Mouse (Mus musculus) kidney, adult 2 months (tissue): ENCODE measurements around the gene Ttc7b. TPM values are rescaled to one million over a fixed set of nuclear protein-coding genes. Genes with fewer than 3 reads are reported as not detected.
A peak's percentile ranks its signal among the peaks of the same experiment; 100 is the strongest.

Experiments used
- DNase-seq: peaks from one replicate; pipeline ENCODE4 v3.0.0; 2021
- H3K27ac ChIP-seq: fragments of 200-500 bp; 2 replicates; pipeline ENCODE4 v1.5.1; 2012; ENCODE audit warnings: low read depth, low read length, control low read depth, inconsistent platforms; ENCODE audit not compliant: insufficient read depth
- H3K27me3 ChIP-seq: fragments of 200-500 bp; replicated peaks from 2 replicates; pipeline ENCODE4 v1.6.1; 2012; ENCODE audit warnings: mild to moderate bottlenecking, moderate library complexity, low read length, inconsistent platforms; ENCODE audit not compliant: control insufficient read depth, insufficient read depth
- H3K36me3 ChIP-seq: fragments of 200-500 bp; 2 replicates; pipeline ENCODE4 v1.6.1; 2012; ENCODE audit warnings: mild to moderate bottlenecking, moderate library complexity, low read length, inconsistent platforms; ENCODE audit not compliant: control insufficient read depth, insufficient read depth
- H3K4me1 ChIP-seq: fragments of 200-500 bp; 2 replicates; pipeline ENCODE4 v1.6.1; 2011; ENCODE audit warnings: low read length; ENCODE audit not compliant: control insufficient read depth, insufficient read depth
- H3K4me3 ChIP-seq: fragments of 200-500 bp; 2 replicates; pipeline ENCODE4 v1.5.1; 2011; ENCODE audit warnings: mild to moderate bottlenecking, low read depth, low read length, control low read depth; ENCODE audit not compliant: insufficient read depth
- CTCF ChIP-seq: fragments of 200-500 bp; conservative IDR thresholded peaks from 2 replicates; pipeline ENCODE4 v1.5.1; 2011; ENCODE audit warnings: low read depth, mild to moderate bottlenecking, control low read depth, low read length, moderate library complexity, mixed read lengths; ENCODE audit not compliant: insufficient read depth, insufficient read length
- POLR2A ChIP-seq: fragments of 200-500 bp; IDR thresholded peaks from one replicate; pipeline ENCODE4 v1.6.1; 2011; ENCODE audit warnings: low read depth, low read length, control low read depth
- WGBS: fragments of 180-500 bp; shearing (Covaris S2); methylation state at CpG from one replicate; pipeline ENCODE4 v1.1.7; 2018; 5-methylcytosine and 5-hydroxymethylcytosine counted together
- polyA plus RNA-seq: library from polyadenylated mRNA; depleted of rRNA; stranded (reverse); fragments of >200 nt; gene quantifications from 2 replicates; pipeline ENCODE4 v1.2.3, GENCODE M21; 2012

The Ttc7b gene
- polyA plus RNA-seq, 1 experiment, result 42.1 TPM

DNA sequence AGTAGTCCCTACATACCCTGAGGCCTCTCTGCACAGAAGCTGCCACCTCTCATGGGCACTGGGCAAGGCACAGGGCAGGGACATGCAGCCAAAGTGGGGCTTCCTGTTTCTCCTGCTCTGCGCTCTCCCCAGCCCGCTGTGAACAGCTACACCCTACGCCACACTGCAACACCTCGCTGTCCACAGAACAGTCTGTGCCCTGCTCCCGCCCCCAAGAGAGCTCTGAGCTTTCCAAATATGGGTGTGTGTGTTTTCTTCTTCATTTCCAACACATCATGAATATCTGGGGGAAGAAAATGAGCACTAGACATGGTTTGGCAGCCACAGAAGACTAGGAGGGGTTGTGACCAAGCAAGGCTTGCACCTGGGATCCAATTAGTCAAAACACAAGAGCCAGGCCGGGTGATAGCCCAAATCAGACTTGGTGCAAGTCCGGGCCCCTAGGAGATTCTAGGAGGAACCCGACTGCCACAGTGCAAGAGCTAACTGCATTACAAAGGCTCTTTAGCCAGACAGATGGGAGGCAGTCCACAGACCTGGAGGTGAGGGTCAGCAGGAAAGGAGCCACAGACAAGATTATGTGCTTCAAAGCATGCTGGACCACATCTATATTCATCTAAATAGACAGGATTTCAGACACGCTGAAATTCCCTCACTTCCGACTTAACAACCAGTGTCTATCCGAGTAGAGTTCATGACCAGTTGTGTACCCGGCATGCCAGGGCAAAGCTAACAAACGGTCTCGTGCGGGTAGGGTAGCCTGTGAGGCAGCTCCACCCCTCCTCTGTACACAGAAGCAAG lies 39.8 kb downstream of the Ttc7b start:
- no peak overlapping the region for H3K4me3 ChIP-seq
- WGBS, result 78% methylated on average over 15 of the region's 15 CpGs
- DNase-seq, result no peak
- no peaks in the 10 kb centered on the region for H3K27me3 ChIP-seq
- H3K4me1 ChIP-seq, result no peaks in the 10 kb centered on the region; the same call in 1 of the 2 replicates
- H3K27ac ChIP-seq, result no peak overlapping the region
- no peaks in the 10 kb centered on the region for H3K36me3 ChIP-seq
- TF ChIP-seq POLR2A, result no peak

DNA sequence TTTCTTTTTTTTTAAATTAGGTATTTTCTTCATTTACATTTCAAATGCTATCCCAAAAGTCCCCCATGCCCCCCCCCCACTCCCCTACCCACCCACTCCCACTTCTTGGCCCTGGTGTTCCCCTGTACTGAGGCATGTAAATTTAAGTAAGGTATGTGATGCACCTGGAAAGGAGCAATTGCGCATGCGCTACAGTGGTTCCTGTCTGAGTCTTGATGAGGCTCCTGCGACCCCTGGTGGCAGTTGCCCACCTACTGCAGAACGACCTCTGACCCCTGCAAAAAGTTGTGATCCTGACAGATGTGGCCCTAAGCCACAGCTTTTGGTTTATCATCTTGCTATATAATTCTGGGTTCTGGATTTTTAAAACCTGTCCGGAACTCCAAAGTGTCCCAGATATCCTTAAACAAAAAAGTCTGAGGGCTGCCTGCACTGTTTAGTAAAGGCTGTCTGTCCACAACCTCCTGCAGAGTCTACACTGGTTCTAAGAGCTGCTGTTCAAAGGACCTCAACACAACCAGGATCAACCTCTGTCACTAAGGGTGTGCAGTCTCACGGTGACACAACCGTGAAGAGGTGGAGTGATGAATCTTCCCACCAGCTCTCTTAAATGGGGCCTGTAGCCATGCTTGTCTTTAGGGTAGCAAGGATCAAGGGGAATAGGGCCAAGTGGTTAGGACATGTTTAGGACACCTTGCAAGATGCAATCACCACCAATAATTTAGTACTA lies 40.6 kb downstream of the Ttc7b start:
- no peaks in the 10 kb centered on the region for H3K27me3 ChIP-seq
- H3K27ac ChIP-seq, result no peak overlapping the region
- H3K36me3 ChIP-seq, result no peaks in the 10 kb centered on the region
- peak; percentile 65 for DNase-seq
- WGBS, result 39% methylated on average over 7 of the region's 7 CpGs
- no peaks in the 10 kb centered on the region; the same call in 1 of the 2 replicates for H3K4me1 ChIP-seq
- no peak overlapping the region for H3K4me3 ChIP-seq
- TF ChIP-seq CTCF, result peak; percentile 84
- TF ChIP-seq POLR2A, result no peak

DNA sequence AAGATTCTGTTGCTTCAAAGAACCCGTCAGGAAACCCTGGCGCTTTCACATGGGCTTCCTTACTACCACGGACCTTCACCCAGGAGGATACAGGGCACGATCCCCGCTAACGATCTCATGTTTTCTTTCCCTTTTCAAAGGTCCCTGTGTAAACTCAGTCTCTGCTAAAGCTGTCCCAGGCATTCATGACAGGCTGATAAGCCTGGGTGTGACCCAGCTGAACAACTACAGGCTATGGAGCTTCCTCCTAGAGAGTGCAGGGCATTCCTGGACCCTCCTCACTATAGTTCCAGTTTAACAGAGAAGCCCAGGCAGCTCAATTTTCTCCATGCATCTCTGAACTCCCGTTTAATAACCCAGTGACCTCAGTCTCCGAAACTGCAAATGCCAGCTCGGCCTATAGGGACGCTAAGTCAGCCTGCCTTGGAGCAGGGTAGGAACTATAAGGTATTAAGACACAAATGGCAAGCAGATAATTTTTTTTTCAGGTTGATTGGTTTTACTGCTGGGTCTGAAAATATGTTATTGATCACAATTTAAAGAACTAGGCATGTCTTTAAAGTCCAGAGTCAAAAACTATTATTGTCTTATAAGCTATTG lies 41.3 kb downstream of the Ttc7b start:
- Histone ChIP-seq H3K4me3 (no peak overlapping the region), H3K36me3 (no peaks in the 10 kb centered on the region), H3K27me3 (no peaks in the 10 kb centered on the region), H3K4me1 (no peaks in the 10 kb centered on the region; the same call in 1 of the 2 replicates), H3K27ac (no peak overlapping the region)
- no peak for DNase-seq
- TF ChIP-seq CTCF, result no peak
- no peak for TF ChIP-seq POLR2A
- 71% methylated on average over 10 of the region's 10 CpGs for WGBS

GRCm38 (mm10) chr12:100478615-100479014 lies 42.0 kb downstream of the Ttc7b start:
- no peak for TF ChIP-seq CTCF
- TF ChIP-seq POLR2A, result no peak
- Histone ChIP-seq H3K27me3 (no peaks in the 10 kb centered on the region), H3K36me3 (no peaks in the 10 kb centered on the region), H3K4me3 (no peak overlapping the region), H3K4me1 (no peaks in the 10 kb centered on the region; the same call in 1 of the 2 replicates), H3K27ac (no peak overlapping the region)
- 84% methylated on average over 6 of the region's 6 CpGs for WGBS
- no peak for DNase-seq

- Histone ChIP-seq H3K27me3 (no peaks in the 10 kb centered on the region), H3K4me1 (peaks cover 3% of the 10 kb centered on the region; the same call in 1 of the 2 replicates), H3K4me3 (no peak overlapping the region), H3K27ac (no peak overlapping the region), H3K36me3 (no peaks in the 10 kb centered on the region; the same call in 1 of the 2 replicates)
- no peak for DNase-seq
- 73% methylated on average over 6 of the region's 6 CpGs for WGBS
- TF ChIP-seq CTCF (no peak), POLR2A (no peak)
Measured at GRCm38 (mm10) chr12:100478151-100478550, 42.5 kb downstream of the Ttc7b start.

DNA sequence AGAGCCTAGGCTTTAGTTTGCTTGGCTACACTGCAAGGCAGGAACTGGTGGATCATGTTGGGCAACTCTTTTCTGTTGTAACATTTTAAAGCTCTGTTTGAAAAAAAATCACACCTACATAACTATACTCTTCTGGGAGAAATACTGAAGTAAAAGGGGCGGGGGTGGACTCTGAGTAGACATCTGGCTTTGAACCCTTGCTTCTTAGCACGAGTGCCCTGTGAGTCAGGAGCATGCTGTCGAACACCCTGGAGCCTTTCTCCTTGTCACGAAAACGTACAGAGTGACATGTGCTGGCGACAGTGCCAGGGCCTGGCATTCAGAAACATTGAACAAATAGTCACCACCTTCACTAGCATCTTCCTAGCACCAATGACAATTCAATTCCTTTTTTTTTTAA lies 43.2 kb downstream of the Ttc7b start:
- Histone ChIP-seq H3K27me3 (no peaks in the 10 kb centered on the region), H3K27ac (no peak overlapping the region), H3K4me1 (peaks cover 7% of the 10 kb centered on the region; the same call in 1 of the 2 replicates), H3K4me3 (no peak overlapping the region), H3K36me3 (no peaks in the 10 kb centered on the region; the same call in 1 of the 2 replicates)
- DNase-seq, result no peak
- WGBS, result 92% methylated on average over 6 of the region's 6 CpGs
- TF ChIP-seq POLR2A (no peak), CTCF (no peak)

GRCm38 (mm10) chr12:100476351-100476750 lies 44.3 kb downstream of the Ttc7b start:
- no peak overlapping the region for H3K27ac ChIP-seq
- DNase-seq, result no peak
- no peaks in the 10 kb centered on the region; the same call in 1 of the 2 replicates for H3K36me3 ChIP-seq
- H3K27me3 ChIP-seq, result no peaks in the 10 kb centered on the region
- TF ChIP-seq CTCF (no peak), POLR2A (no peak)
- H3K4me1 ChIP-seq, result peaks cover 7% of the 10 kb centered on the region; the same call in 1 of the 2 replicates
- no peak overlapping the region for H3K4me3 ChIP-seq
